Mouse (Mus musculus): Measurements from ENCODE around the gene Gpt2.
A peak's percentile ranks its signal among the peaks of the same experiment; 100 is the strongest.

The Gpt2 gene

DNA sequence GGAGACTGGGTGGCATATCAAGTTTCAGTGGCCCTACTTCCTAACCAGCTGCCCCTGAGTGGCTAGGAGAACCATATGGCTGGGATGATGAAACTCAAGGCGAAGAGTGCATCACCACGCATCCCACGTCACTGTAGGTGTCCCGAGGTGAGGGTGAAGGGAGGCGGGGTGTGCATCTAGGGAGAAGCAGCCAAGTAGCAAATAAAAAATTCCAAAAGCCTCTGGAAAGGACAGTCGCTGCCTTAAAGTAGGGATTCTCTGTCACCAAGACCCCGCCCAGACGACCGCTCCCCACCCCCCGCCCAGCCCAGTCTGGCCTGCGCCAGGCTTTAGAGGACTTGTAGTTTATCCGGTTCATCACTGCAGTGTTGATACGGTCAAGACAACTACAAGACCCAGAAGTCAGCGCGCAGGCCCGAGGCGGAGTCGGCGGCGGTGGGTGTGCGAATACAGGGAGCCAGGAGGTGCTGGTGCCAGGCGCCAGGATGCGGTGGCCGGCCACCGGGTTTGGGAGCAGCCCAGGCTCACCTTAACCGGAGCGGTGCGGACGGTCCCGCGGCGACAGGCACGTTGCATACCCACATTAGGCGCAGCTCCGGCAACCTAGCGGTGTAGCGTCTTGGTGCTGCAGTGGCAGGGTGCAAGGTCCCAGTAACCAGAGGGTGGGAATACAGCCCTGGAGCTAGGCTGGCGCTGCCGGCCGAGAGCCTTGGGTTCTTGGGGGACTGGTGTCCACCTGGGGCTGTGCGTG, at the start of gene Gpt2:
Gpt2 (plus strand) TSS at position 452 of the 751 bp plus-strand sequence.
- peak; percentile 89 for DNase-seq

DNA sequence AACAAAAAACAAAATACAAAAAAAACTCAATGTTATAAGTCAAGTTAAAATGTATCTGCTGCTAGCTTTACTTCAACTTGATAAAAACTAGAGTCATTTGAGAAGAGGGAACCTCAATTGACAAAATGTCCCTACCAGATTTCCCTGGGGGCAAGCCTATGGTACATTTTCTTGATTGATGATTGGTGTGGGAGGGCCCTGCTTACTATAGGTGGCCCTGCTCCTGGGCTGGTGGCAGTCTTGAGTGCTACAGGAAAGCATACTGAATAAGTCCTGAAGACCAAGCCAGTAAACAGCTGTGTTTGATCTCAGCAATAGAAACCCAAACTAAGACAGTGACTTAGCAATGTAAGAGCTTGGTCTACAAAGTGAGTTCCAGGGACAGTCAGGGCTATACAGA, 48.3 kb upstream of the Gpt2 start:
- DNase-seq = no peak

DNA sequence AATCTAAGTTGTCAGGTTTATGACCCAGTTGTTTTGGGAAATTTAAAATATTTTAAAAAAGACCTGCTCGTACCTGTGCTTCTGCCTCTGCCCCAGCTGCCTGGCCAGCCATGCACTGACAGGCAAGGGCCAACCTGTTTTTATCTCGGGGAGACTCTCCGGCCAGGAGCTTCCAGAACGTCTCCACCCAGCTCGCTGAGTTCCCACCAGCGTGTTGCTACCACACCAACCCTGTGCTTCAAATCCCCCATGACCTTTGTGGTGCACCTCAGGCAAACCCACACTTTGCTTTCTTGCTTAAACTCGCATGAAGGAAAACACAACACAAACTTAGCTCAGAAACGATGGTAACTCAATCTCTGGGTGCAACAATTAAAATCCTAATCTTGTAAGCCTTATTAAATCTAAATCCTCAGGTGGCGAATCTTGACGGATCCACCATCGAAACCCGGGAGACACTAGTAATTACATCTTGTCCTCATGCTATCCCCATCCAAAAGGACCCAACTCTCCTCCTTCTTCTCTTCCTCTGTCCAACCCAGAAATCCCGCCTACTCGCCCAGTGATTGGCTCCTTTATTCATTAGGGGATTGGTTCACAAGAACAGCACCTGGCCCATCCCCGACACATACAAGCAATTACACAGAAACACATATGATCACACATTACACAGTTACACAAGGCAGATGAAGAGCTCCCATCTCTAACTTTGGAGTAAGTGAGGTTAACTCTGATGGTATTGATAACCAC, 46.3 kb upstream of the Gpt2 start:
- no peak for DNase-seq

DNA sequence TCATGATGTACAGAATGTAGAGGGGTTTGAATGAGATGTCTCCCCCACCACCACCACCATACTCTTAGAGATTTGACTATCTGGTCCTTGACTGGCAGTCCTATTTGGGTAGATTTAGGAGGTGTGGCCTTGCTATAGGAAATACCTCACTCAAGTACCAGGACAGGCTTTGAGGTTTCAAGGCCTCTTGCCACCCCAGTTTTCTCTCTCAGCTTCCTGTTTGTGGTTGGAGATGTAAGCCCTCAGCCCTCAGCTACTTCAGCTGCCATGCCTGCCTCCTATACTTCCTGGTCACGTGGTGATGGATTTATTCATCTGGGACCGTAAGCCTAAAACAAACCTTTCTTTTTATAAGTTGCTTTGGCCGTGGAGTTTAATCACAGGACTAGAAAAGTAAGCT, 42.0 kb upstream of the Gpt2 start:
- no peak for DNase-seq

DNA sequence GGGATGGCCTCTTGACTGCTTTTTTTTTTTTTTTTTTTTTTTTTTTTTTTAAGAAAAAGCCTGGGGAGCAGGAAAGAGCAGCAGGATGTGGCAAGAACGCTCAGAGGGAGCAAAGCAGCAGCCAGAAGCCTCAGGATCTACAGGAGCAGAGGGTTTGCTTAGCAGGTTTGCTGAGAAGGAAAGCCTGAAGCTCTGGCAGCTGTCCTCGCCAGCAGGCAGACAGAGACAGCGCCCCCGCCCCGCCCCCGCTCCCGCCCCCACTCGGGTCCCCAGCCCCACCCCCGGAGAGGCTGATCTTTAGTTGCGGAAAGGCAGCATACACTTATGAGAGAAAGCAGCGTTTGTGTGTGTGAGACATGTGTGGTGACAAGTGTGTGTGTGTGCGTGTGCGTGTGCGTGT, 40.0 kb upstream of the Gpt2 start:
- DNase-seq = peak; percentile 63

DNA sequence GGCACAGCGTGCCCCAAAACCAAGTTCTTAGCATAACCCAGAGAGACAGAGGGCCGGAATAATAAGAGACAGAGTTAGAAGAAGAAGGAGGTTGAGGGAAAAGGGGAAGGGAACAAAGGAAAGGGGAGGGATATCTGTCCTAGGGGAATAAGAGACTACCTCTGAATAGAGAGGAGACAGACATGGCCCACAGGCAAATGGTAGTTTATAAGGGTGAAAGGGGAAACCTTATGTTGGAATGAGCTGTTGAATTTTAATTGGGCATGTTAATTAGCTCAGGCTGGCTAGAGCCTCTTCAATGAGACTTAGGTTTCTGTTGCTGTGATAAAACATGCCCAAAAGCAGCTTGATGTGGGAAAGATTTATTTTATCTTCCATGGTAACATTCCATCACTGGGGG, 39.1 kb upstream of the Gpt2 start:
- DNase-seq = no peak

DNA sequence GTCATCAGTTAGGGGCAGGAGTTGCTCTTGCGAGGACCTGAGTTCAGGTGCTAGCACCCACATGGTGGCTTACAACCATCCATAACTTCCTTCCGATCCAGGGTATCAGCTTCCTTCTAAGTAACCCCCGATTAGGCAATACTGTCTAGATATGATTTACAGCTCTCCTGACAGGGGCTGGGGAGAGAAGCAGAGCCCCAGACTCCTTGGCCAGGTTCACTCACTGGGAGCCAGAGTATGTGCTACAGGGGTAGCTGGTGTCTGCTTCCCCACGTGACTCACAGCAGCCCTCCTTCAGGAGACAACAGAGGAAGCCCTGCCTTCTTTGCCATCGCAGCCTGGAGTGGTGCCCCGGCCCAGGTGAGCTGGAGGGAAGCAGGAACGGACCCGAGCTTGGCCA, 37.6 kb upstream of the Gpt2 start:
- DNase-seq = no peak

DNA sequence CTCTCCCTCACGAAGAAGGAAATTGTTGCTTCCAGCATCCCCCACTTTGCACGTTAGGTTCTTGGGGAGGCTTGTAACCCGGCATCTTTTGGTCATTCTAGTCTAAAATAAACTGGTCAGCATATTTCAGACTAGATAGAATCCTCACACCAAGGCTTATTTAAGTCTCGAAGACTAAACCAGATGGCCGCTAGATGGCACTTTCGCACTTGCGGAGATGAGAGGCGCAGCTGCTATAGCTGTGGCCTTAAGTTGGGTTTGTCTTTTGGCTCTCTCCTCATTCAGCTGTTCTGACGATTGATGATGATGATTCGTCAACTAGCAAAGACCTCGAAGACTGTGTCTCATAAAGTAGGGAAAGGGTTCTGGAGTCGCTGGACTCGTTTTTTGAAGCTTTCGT, 35.8 kb upstream of the Gpt2 start:
- DNase-seq = peak; percentile 69

DNA sequence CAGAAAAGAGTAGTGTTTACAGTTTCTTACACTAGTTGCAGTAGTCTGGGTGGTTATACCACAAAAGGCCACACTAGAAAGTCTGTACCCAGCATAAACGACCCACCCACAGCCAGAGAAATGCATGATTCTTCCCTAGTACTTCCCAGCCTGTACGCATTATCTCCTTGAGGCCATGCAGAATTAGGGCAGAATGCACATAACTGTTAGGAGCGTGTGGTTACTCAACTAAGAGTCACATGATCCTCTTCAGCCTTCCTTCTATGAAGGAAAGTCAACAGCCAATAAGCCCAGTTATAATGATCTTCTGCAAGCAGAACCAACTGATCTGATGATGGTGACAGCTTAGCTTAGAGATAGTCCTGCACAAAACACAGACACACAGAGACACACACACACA, 32.8 kb upstream of the Gpt2 start:
- no peak for DNase-seq

DNA sequence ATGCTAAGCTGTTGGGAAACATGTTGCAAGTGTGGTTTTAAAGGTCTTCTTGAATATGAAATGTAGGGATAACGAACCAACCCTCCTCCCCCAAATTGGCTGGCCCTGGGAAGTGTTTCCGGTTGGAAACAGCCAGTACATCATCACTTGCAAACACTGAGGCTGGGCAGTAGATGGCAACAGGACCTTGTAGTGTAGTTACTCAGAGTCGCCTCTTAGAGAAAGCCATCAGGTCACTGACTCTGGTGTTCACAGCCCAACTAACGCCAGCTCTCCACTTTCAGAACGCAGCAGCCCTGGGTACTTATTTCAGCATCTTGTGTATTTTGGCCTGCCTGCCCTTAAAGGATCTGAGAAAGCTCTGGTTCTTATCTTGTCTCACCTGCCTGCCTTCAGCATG, 31.6 kb upstream of the Gpt2 start:
- no peak for DNase-seq

DNA sequence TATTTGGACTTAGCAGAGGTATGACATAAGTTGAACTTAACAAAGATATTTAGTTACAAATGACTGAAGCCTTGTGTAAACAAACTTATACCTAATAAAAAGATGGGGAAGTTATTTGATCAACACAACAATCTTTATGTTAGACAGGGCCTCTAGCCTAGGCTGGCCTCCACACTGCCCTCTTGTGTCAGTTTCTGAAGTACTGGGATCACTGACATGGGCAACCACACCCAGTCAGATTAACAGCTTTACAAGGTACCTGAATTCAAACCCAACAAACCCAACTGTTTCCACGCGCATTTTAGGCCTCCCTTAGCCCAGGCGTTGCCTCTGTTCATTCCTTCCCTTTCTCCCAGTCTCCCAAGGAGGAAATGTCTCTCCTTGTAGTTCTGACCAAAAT, 31.0 kb upstream of the Gpt2 start:
- DNase-seq = peak; percentile 48

DNA sequence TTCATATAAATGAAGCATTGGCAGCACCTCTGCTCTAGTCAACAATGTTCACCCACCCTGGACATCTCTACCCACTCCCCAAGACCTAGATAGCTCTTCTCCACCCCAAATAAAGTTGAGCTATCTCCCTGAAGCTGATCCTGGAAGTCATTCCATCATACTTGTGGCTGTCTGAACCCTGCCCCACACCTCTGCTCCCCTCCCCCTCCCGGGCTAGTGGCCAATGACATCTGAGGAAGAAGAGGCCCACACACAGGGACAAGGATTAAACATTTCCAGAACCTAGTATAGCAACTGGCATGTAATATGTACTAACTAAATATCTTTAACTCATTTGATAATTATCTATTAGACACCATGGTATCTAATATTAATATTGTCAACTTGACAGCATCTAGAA, 29.9 kb upstream of the Gpt2 start:
- no peak for DNase-seq

DNA sequence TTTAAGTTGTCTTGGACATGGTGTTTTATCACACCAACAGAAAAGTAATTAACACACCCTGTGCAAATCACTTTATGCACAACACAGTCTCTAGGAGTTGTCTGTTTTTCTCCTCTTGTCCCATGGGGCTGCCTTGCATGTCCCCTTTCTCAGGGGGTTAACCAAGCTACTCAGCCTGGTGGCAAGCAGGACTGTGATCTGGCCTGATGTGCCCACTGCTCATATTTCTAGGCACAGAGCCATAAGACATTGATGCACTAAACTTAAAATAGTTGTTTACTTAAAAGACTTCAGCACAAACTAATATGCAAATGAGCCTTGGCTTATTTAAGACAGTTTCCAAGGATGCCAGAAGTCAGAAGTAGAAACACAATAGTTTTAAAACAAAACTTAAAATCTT, 28.1 kb upstream of the Gpt2 start:
- no peak for DNase-seq

DNA sequence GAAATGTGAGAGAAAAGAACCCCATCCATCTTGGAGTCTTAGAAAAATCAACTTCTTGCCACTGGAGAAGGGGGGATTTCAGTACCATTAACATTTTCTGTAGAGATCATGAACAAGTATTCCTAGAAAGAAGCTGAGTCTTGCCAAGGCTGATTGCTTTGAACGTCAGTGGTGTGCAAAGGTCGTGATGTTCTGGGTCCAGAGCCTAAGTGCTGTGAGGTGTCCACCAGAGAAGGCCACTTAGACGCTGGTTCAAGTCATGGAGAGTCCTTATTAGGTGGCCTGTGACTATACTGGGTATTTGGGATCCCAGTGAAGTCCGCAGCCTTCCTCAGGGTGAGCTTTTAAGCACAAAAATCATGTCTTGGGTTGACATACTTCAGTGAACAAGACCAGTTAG, 26.3 kb upstream of the Gpt2 start:
- DNase-seq = no peak

DNA sequence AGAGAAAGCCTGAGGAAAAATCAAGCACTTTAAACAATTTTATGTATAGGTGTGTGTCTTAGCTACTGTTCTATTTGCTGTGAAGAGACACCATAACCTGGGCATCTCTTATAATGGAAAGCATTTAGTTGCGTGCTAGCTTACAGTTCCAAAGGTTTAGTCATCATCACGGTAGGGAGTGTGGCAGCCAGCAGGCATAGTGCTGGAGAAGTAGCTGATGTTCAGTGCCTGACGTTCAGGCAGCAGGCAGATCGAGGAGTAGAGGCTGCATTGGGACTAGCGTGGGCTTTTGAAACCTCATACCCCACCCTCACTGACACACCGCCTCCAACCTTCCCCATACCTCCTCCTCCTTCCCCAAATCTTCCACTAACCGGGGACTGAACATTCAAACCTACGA, 21.6 kb upstream of the Gpt2 start:
- no peak for DNase-seq

DNA sequence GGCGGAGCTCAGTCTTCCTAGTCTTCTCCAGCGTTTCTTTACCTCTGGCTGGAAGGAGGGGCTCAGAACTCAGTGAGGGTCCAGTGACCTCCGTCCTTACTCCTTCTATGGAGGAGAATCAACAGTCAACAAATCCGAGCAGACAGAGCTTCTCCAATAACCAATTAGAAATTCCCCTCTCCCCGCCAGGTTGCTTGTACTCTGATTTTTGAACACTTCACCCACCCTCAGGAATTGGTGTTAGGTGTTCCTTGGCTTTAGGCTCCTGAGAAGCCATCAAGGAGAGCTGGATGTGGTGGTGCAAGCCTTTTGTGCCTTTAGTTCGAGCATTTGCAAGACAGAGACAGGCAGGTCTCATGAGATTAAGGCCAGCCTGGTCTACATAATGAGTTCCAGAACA, 19.6 kb upstream of the Gpt2 start:
- no peak for DNase-seq

DNA sequence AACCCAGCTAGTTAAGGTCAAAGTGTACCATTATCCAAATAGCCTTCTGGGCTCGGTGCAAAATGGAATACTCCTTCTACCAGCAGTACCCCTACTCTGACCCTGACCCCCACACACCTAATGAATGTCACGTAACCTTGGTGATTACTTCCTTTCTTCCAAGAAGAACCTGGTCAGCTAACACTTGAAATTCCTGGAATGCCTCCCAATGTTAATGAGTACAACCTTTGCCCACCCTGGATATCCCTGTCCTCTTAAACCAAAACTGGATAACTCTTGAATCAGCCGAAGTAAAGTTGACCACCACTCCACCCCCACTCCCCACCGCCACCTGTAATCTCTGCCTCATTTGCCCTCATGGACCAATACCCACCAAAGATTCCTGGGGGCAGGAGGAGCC, 19.1 kb upstream of the Gpt2 start:
- DNase-seq = no peak

DNA sequence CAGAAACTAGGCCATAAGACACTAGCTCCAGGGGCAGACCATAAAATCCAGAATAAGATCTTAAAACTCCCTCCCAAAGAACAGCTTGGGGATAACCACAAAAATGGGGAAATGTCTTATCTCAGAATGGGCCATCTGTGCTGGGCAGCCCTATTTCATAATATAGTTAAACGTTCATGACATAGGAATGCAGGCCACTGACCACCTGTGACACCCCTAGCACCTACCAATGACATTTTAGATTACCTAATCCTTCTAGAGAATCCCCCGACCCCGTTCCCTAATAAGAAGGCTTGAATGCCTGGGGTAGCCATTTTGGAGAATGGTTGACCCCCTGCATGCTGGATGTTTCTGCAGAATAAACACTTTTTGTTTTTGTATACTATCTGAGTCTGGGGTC, 17.5 kb upstream of the Gpt2 start:
- DNase-seq = no peak

DNA sequence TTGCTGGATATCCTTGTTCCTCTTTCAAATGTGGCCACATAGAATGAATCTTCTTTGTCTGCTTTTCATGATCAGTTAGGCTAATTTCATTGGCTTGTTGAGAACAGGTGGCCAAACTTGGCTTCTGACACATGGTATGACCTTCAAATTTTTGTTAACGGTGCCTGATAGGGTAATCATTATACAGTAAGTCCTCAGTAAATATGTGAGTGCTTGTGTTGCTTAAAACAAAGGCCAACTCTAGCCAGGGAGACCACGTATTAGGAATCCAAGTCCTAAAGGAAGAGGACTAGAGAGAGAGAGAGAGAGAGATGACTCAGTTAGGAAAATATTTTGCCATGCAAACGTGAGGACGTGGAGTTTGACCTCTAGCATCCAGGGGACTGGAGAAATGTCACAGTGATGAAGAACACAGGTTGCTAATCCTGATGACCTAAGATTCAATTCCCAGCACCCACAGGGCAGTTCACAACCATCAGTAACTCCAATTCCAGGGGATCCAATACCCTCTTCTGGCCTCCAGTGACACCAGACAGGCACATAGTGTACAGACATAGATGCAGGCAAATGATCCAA, 15.3 kb upstream of the Gpt2 start:
- DNase-seq = no peak

DNA sequence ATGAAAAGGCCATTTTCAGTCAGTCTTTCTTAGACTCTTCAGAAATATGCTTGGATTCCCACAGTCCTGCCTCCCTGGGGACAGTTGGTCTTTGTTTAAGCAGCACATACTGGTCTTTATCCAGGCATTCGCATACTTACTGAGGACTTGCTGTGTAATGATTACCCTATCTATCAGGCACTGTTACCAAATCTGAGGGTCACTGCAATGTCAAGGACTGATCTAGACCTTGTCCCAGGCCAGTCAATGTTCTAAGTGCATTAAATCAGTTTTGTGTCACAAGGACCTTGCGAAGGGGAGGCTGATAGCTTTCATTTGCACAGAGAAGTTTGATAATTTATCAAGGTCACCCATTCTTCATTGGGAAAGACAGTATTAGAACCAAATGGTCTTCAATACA, 14.0 kb upstream of the Gpt2 start:
- DNase-seq = no peak

DNA sequence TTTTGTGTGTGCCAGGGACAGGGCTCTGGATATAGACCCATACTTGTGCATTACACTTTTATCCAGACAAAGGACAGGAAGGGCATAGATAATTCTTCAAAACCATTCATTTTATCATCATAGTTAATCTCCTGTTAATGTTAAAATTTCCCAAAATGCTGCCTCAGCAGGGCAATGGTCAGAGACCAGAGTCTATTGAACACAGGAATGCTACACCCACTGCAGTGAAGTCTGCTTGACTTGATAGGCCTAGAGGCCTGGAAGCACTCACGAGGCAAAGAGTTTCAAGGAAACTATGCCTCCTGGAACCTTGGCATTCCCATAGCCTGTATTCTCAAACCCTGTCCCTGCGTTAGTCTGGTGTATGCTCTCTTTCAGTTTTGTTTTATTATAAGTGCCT, 12.7 kb upstream of the Gpt2 start:
- no peak for DNase-seq

DNA sequence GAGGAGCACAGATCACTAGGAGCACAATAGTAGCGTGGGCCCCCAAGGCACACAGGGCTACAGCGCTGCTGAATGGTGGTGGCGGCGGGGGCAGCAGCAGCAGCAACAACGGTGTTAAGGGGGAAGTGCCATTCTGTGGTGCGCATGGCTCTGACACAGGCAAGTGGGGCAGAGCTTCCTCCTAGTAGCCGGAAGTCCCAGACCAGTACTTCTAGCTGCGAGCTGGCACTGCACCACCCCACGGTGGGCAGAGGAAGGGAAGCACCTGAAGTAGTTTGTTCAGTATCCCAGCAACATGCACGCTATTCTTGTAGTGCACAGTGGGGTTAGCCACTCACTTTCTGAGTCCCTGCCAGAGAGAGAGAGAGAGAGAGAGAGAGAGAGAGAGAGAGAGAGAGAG, 10.5 kb upstream of the Gpt2 start:
- peak; percentile 49 for DNase-seq

DNA sequence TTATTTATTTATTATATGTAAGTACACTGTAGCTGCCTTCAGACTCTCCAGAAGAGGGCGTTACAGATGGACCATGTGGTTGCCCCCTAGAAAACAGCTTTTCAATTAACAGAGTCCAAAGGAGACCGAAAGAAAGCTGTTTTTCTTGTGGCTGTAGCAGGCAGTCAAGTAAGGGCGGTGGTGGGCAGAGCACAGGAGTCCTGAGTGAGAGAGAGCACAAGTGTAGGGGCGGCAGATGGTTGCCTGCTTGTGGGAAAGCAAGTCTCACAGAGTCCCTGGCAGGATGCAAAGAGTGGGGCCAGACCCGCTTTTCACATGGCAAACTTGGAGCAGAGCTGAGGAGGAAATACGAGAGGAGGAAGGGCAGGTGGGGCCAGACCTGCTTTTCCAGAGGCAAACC, 9.9 kb upstream of the Gpt2 start:
- peak; percentile 5 for DNase-seq

DNA sequence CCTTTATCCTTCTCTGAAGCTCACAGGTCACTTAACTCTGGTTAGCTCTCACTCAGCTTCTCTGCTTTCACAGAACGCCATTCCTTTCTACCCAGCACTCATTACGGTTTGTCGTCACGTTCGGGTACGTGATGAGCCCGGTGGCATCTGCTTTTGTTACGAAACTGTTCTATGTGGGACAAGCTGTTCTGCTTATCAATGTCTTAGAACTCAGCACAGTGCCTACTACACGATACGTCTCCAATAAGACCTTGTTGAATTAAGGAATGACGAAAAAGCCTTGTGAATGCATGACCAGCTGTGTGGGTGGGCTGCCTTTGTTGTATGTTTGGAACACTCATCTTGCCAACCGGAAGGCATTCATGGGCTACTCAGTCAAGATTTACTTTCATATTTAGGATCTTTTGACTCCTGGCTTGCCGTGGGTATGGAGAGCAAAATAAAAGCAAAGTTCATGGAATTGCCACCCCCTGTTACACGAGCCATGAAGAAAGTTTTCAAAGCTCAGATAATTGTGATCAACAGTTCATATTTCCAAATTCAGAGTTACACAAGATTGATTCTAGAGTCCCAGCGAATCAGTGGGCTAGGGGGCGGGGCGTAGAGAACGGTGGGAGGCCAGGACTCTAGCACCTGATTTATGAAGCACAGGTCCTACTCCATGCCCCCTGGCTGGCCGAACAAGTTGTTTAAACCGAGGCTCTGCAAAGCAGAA, 4.3 kb upstream of the Gpt2 start:
- DNase-seq = no peak

Measured in thymus, postnatal 14 days (tissue).